Mouse (Mus musculus): Measurements from ENCODE around the gene Cdk9.
A peak's percentile ranks its signal among the peaks of the same experiment; 100 is the strongest.

Gene Cdk9

GRCm38 (mm10) chr2:32712934-32713817 is at the start of gene Cdk9:
Gene Cdk9 (minus strand): TSS chr2:32713076.
- DNase-seq (ENCODE audit: extremely low read depth, low read depth, low spot score) = no peak

GRCm38 (mm10) chr2:32761859-32762258 is 49.0 kb upstream of the Cdk9 start:
- DNase-seq (ENCODE audit: extremely low read depth, low read depth, low spot score) = no peak

- DNase-seq (ENCODE audit: extremely low read depth, low read depth, low spot score) = no peak
Observed at GRCm38 (mm10) chr2:32761361-32761760, 48.5 kb upstream of the Cdk9 start.

GRCm38 (mm10) chr2:32759001-32759400 is 46.1 kb upstream of the Cdk9 start:
- no peak for DNase-seq (ENCODE audit: extremely low read depth, low read depth, low spot score)

GRCm38 (mm10) chr2:32758503-32758902 is 45.6 kb upstream of the Cdk9 start:
- no peak for DNase-seq (ENCODE audit: extremely low read depth, low read depth, low spot score)

- DNase-seq (ENCODE audit: extremely low read depth, low read depth, low spot score) = peak; percentile 57
Observed at GRCm38 (mm10) chr2:32757056-32757845, 44.4 kb upstream of the Cdk9 start, which contains the start of gene Tor2a. Gene Tor2a (plus strand): TSS chr2:32757234.

GRCm38 (mm10) chr2:32756674-32757055 is 43.8 kb upstream of the Cdk9 start:
- no peak for DNase-seq (ENCODE audit: extremely low read depth, low read depth, low spot score)

GRCm38 (mm10) chr2:32752181-32752580 is 39.3 kb upstream of the Cdk9 start:
- DNase-seq (ENCODE audit: extremely low read depth, low read depth, low spot score) = no peak

GRCm38 (mm10) chr2:32751665-32752033 is 38.8 kb upstream of the Cdk9 start:
- no peak for DNase-seq (ENCODE audit: extremely low read depth, low read depth, low spot score)

- no peak for DNase-seq (ENCODE audit: extremely low read depth, low read depth, low spot score)
Observed at GRCm38 (mm10) chr2:32750887-32751664, 38.2 kb upstream of the Cdk9 start.

GRCm38 (mm10) chr2:32750199-32750598 is 37.3 kb upstream of the Cdk9 start:
- DNase-seq (ENCODE audit: extremely low read depth, low read depth, low spot score) = no peak

GRCm38 (mm10) chr2:32749082-32749481 is 36.2 kb upstream of the Cdk9 start:
- DNase-seq (ENCODE audit: extremely low read depth, low read depth, low spot score) = no peak

- no peak for DNase-seq (ENCODE audit: extremely low read depth, low read depth, low spot score)
Observed at GRCm38 (mm10) chr2:32744272-32744982, 31.6 kb upstream of the Cdk9 start.

GRCm38 (mm10) chr2:32742173-32742531 is 29.3 kb upstream of the Cdk9 start:
- DNase-seq (ENCODE audit: extremely low read depth, low read depth, low spot score) = no peak

- no peak for DNase-seq (ENCODE audit: extremely low read depth, low read depth, low spot score)
Observed at GRCm38 (mm10) chr2:32741273-32742172, 28.6 kb upstream of the Cdk9 start.

GRCm38 (mm10) chr2:32740916-32741272 is 28.0 kb upstream of the Cdk9 start, which contains the start of gene 6330409D20Rik:
Gene 6330409D20Rik (minus strand): TSS chr2:32741016.
- no peak for DNase-seq (ENCODE audit: extremely low read depth, low read depth, low spot score)

- DNase-seq (ENCODE audit: extremely low read depth, low read depth, low spot score) = no peak
Observed at GRCm38 (mm10) chr2:32739311-32739710, 26.4 kb upstream of the Cdk9 start.

GRCm38 (mm10) chr2:32737008-32737407 is 24.1 kb upstream of the Cdk9 start:
- DNase-seq (ENCODE audit: extremely low read depth, low read depth, low spot score) = no peak

GRCm38 (mm10) chr2:32736306-32736829 is 23.5 kb upstream of the Cdk9 start:
- no peak for DNase-seq (ENCODE audit: extremely low read depth, low read depth, low spot score)
